Mouse (Mus musculus) cortical plate, adult 2 months (tissue): ENCODE measurements at regions not wholly inside any gene's neighbourhood (a gene's known extent, or its start where the extent isn't known, plus 50 kb on each side); places are given as distances from the start of the nearest gene placed in this dataset.

Experiments
- CTCF ChIP-seq: fragments of 200-500 bp; IDR thresholded peaks from 2 replicates; pipeline ENCODE4 v1.5.1; 2011; ENCODE audit warnings: mild to moderate bottlenecking, control low read depth, low read length; ENCODE audit not compliant: insufficient read depth; ENCODE audit errors: extremely low read depth
- POLR2A ChIP-seq: fragments of 200-500 bp; IDR thresholded peaks from 2 replicates; pipeline ENCODE4 v1.6.1; 2011; ENCODE audit warnings: mild to moderate bottlenecking, low read length, control low read depth; ENCODE audit not compliant: insufficient read depth; ENCODE audit errors: extremely low read depth

DNA sequence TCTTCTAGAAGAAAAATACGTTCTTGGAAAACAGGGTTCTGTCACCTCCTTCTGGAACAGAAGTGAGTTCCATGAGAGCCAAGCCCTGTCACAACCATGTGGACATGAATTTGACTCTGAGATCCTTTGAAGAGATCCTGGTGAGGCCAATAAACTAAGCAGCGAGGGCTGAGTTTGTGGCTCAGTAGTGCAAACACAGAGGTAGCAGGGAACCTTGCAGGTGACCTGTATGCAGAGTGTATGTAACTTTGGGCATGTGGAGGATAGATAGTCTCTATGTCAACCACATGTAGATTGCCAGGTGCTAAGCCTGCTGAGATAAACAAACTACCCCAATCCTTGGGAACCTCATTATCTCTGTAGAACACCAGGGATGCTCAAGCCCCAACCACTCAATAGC lies 232.4 kb upstream of the Irx1 start:
- TF ChIP-seq POLR2A (no peak), CTCF (no peak)
